Mouse (Mus musculus) CH12F3 (cell line): Measurements from ENCODE around the gene Gm3543.
"Not testable (repeated sequence)": the region's sequence is repeated elsewhere in the genome, so short reads cannot be mapped to it uniquely, and the experiment has no call there.

ENCODE experiments used
- in situ Hi-C: fragments of 300-500 bp; cut with MboI; formaldehyde crosslinking; loops from 2 replicates; pipeline ENCODE4 v1.14.3; 2020; ENCODE audit warnings: low sequenced_read_pairs

The Gm3543 gene

GRCm38 (mm10) chr14:41983225-41983624 is at the start of gene Gm3543:
Gene Gm3543 (minus strand): TSS chr14:41983325.
- in situ Hi-C loops: not testable (repeated sequence)

- in situ Hi-C loops: not testable (repeated sequence)
Measured at GRCm38 (mm10) chr14:41968596-41968995, 14.5 kb downstream of the Gm3543 start.

- in situ Hi-C loops: not testable (repeated sequence)
Measured at GRCm38 (mm10) chr14:41967827-41968226, 15.3 kb downstream of the Gm3543 start, which contains the start of gene Gm6401. Gene Gm6401 (minus strand): TSS chr14:41967927.

GRCm38 (mm10) chr14:41964095-41964494 is 19.0 kb downstream of the Gm3543 start:
- in situ Hi-C loops: not testable (repeated sequence)

- in situ Hi-C loops: not testable (repeated sequence)
Measured at GRCm38 (mm10) chr14:41943695-41944094, 39.4 kb downstream of the Gm3543 start, which contains the start of gene 1700024B05Rik. Gene 1700024B05Rik (plus strand): TSS chr14:41943995.
